Mouse (Mus musculus): ENCODE measurements at regions not wholly inside any gene's neighbourhood (a gene's known extent, or its start where the extent isn't known, plus 50 kb on each side); places are given as distances from the start of the nearest gene placed in this dataset.

DNA sequence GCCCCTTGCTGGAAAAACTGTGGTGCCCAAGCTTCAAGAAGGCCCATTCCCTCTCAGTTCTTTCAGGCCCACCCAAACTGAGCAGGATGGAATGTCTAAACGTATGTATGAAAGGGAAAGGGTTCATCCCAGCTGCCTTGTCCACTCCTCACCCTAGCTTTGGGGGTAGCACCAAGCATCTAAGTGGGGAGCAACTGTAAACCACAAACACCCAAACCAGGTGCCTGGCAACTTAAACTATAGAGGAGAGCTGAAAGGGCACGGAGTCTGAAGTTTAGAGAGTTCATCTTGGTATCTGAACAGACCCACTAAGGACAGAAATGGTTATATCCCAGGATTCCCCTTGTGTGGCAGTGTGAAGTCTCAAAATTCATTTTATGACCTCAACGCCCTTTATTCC lies 90.1 kb upstream of the Ssbp2 start:
- in situ Hi-C loops (cut with MboI, MseI): loop anchor here (10.0 kb wide), 1 partner anchor 145 kb away; the partner anchor contains the start of gene Atg10

DNA sequence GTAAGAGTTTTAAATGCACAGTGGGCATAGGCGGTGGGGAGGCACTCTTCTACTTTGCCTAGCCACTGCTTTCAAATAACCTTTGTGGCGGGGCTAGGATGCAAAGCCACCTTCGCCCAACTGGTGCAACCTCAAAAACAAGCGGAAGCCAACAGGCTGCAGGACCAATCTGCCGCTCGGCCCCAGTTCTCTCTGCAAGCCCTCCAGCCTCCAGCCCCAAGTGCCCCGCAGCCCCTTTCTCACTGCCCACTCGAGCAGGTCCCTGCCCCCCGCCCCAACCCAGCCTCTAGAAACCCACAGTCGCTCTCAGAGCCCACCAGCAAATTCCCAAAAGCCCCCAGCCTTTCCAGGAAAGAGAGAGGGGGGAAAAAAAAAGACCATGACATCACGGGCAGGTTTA lies 89.6 kb upstream of the Ssbp2 start:
- in situ Hi-C loops (cut with MboI, MseI): loop anchor here (10.0 kb wide), 1 partner anchor 146 kb away; the partner anchor contains the start of gene Atg10

DNA sequence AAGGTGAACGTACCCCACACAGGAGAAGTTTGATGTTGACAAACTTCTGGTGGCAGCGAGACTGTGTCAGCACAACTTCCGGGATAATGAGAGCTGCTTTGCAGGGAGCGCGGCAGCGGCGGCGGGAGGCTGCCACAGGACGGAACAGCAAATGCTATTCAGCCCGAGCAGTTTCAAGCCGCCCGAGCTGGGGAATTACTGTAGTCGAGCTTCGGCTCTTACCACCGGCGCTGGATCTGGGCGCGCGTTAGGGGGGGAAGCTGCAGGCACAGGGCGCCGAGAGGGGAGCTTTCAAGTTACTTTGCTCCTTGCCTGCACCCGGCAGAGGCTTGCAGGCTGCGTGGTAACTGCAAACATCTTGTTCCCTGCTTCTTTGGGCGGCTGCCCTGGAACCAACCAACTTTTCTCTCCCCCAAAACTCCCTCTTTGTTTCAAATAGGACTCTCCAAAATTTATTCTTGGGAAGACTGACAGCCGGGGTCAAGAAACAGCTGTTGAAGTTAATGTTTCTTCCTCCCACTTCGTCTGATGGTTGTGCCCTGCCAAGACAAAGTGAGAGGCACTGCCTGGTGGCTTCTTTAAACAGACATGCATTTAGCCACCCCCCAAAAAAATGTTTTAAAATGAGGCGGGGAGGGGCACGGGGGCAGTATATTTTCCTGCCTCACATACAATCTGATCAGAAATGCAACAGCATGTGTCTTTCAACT lies 89.0 kb upstream of the Ssbp2 start:
- in situ Hi-C loops (cut with MboI, MseI): loop anchor here (10.0 kb wide), 1 partner anchor 146 kb away; the partner anchor contains the start of gene Atg10

DNA sequence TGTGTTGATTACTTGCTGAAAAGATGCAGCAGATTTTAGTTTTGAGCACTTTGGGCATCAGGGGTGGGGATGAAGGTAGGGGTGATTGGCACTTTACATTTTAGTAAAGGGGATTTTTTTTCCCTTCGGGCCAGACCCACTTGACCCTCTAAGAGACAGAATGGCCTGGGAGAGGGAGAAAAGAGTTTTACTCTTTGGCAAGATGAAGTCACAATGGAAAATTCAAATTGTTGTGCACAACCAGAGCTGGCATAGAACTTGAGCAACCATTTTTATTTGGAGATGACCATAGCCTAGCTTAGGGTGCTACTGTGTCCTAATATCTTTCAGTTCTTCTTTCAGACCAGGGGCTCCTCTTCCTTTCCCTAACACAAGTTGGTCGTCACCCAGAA lies 88.5 kb upstream of the Ssbp2 start:
- in situ Hi-C loops (cut with MboI, MseI): loop anchor here (10.0 kb wide), 1 partner anchor 147 kb away; the partner anchor contains the start of gene Atg10

DNA sequence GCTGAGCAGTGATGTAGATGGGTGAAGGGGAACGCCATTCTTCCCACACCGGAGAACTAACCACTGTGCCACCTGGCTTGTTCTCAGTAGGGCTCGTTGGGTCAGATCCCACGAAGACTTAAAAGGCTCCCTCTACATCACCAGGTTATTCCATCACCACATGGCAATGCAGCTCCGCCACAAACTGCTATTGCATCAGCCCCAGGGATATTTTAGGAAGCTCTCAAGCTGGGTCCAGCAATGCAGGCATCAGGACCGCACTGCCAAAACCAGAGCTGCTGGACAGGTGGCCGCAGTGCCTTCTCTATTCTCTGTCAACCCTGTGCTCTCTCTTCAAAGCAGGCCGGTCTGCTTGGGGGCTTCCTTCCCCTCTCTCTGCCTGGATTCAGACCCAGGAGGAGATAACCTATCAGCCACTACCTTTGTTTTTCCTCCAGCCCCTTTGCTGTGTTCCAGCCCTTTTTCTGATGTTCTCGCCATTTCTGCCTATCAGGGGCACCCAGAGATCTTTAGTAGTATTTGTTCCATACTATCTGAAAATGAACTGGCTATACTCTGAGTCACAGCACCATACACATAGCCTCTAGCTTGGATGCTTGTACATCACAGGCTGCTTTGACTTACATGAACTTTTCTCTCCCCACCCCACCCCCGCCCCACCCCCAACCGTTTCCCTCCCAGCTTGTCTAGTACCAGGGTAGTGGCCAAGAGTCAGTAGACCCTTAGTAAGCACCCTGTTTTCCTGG lies 87.8 kb upstream of the Ssbp2 start:
- in situ Hi-C loops (cut with MboI, MseI): loop anchor here (10.0 kb wide), 1 partner anchor 148 kb away; the partner anchor contains the start of gene Atg10

DNA sequence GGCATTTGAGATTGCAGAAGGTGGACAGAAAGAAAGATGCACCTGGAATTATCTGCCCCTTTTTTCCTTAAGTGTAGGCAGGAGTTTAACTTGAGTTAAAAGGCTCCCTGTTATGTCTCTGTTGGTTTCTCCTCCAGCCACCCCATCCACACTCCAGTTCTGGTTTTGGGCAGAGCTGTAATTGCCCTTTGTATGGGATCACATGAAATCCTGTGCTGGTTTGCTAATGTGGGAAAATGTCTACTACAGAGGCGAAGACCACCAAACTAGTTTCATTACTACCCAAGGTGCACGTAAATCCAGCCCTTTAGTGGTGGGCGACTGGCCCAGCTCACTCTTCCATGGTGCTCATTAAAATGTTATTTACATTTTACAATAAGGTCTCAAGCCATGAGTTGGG lies 85.9 kb upstream of the Ssbp2 start:
- in situ Hi-C loops (cut with MboI, MseI): loop anchor here (10.0 kb wide), 1 partner anchor 149 kb away; the partner anchor contains the start of gene Atg10

DNA sequence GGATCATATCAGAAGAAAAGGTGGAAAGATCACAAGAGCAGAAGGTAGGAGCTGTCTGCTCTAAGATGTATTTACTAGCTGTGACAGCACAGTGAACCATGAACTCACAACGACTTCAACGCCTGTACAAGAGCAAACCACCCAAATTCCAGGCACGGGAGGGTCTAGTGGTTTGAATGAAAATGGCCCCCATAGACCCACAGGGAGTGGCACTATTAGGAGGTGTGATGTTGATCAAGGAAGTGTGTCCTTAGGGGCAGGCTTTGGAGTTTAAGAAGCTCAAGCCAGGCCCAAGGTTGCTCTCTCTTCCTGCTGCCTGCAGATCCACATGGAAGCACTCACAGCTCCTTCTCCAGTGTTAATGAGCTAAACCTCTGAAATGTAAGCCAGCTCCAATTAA lies 83.5 kb upstream of the Ssbp2 start:
- in situ Hi-C loops (cut with MboI, MseI): loop anchor here (5.0 to 10.0 kb wide), 2 partner anchors 76 to 152 kb away; partner anchors contain the start of gene Atg10

DNA sequence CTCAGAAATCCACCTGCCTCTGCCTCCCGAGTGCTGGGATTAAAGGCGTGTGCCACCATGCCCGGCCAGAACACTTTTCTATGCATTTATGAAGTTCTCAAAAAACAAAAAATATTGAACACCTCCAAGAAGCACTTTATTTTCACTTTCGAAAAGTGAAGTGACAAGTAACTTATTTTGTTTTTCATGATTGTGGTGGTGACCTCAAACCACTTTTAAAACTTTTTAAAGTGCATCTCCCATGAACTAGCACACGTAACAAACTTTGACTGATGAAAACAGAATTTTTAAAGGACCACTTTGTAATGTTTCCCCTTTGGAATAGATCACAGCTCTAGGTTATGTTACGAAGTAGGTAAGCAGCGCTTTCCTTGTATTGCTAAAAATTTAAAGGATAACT lies 82.7 kb upstream of the Ssbp2 start:
- in situ Hi-C loops (cut with MboI, MseI): loop anchor here (5.0 to 10.0 kb wide), 2 partner anchors 75 to 153 kb away; partner anchors contain the start of gene Atg10

DNA sequence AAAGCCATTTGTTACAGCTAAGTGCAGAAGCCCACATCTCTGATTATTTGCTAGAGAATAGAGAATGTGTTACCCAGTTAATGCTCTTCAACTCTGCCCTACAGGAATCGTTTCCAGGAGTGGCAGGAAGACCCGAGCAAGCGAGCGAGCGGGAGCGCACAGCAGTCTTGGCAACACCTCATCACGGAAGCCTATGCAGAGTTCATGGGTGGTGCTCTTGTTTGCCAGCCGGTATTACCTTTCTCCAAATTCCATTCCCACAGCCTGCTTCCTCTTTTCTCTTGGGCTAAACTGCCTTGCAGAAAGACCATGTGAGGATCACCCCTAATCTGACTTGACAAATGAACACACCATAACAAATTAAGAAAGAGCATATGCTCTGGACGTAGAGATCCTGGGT lies 82.1 kb upstream of the Ssbp2 start:
- in situ Hi-C loops (cut with MboI, MseI): loop anchor here (5.0 to 10.0 kb wide), 2 partner anchors 74 to 153 kb away; partner anchors contain the start of gene Atg10

DNA sequence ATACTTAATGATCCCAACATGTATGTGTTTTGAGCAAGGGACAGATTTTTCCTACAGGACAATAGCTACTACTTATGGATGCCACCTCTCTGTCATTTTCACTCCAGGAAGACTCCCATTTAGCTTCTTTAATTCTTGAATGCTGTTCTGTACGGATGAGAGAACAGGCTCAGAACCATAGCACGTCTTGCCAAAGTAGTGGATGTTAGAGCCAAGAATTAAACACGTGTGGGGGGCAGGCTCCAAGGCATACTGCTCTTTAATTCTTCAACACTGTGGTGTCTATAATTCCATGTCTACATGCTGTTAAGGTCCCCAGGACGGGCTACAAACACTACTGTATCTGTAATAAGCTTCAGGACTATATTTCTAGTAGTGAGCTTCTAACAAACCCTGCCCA lies 74.7 kb upstream of the Ssbp2 start:
- in situ Hi-C loops (cut with MboI, MseI): no loop called here

DNA sequence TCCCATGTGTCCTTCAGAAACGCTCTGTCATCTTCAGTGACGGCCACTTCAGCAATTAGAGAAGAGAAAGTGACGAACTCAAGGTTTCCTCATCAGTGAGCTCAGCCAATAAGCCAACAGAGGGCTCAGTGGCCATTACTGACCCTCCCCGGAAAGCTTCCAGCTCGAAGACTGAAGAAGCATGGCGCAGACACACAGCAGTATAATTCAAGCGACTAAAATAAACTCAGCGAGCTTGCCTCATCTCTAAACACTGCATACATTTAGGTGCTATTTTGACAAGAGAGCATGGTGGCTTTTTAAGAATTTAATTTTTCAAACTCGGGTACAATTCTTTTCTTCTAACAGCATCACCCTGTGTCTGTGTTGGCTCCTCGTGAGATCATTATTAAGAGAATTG lies 72.2 kb upstream of the Ssbp2 start:
- in situ Hi-C loops (cut with MboI, MseI): no loop called here

DNA sequence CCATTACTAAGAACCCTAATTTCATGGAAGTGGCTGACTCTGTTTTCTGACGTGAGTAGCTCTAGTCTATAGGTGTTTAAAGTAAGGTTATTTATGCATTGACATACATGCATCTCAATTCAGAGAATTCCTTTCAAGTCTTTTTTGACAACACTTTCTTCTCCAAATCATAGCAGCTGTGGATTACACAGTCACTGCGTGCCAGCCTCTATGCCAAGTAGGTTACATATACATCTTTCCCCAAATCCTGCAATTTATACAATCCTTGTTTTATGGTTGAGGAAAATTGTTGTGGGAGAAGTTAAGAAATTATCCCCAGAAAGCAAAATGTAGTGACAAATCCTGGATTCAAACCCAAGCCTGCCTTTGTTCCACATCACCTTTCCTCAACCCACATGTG lies 56.5 kb upstream of the Ssbp2 start:
- in situ Hi-C loops (cut with MboI, MseI): no loop called here

DNA sequence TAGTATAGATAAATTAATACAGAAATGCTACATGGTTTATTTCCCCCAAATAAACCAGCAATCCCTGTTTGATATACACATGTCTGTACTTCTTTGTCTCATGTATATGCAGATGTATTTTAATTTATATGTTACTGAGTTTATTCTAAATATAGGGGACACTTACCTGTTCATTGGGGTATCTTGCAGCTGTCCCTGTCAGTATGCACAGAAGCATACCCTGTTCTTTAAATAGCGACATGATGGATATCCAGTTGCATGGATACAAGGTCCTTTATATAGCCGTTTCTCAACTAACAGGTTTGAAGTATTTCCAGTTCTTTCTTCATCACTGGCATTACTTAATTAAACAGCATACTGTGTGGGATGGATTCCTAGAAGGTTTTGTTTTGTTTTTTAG lies 55.1 kb upstream of the Ssbp2 start:
- in situ Hi-C loops (cut with MboI, MseI): no loop called here

DNA sequence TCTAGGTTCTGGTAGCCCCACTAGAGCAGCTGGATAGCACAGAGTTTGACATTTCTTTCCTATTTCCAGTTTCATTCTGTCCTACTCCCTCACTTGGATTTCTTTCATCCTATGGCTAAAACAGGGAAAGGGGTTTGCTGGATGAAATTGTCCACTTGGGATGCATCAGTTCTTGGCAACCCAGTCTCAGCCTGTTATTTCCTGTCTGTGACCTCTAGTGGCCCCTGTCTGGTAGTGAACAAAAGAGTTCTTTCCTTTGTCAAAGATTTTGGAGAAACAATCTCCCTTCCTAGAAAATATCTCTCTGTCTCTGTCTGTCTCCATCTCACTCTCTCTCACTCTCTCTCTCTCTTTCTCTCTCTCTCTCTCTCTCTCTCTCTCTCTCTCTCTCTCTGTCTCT lies 50.0 kb upstream of the Ssbp2 start:
- in situ Hi-C loops (cut with MboI, MseI): no loop called here
